Mouse (Mus musculus) kidney, adult 2 months (tissue): ENCODE measurements around the gene Fam187b.

Experiments
- CTCF ChIP-seq: fragments of 200-500 bp; conservative IDR thresholded peaks from 2 replicates; pipeline ENCODE4 v1.5.1; 2011; ENCODE audit warnings: low read depth, mild to moderate bottlenecking, control low read depth, low read length, moderate library complexity, mixed read lengths; ENCODE audit not compliant: insufficient read depth, insufficient read length
- POLR2A ChIP-seq: fragments of 200-500 bp; IDR thresholded peaks from one replicate; pipeline ENCODE4 v1.6.1; 2011; ENCODE audit warnings: low read depth, low read length, control low read depth

- TF ChIP-seq POLR2A: no peak
- TF ChIP-seq CTCF: 0 out of 2 replicates have a peak, but pooled peaks have one; percentile 8
Observed at GRCm38 (mm10) chr7:30996491-30996890, 22.9 kb downstream of the Fam187b start.
